Mouse (Mus musculus) small intestine, adult 2 months (tissue): ENCODE data around the gene Lsamp.

Source experiments
- CTCF ChIP-seq: fragments of 200-500 bp; IDR thresholded peaks from 2 replicates; pipeline ENCODE4 v1.5.1; 2012; ENCODE audit warnings: low read depth, mild to moderate bottlenecking, control low read depth, inconsistent platforms, low read length, moderate library complexity, mixed read lengths; ENCODE audit not compliant: insufficient replicate concordance, insufficient read length; ENCODE audit errors: extremely low read depth
- POLR2A ChIP-seq: fragments of 200-500 bp; IDR thresholded peaks from 2 replicates; pipeline ENCODE4 v1.6.1; 2012; ENCODE audit warnings: low read depth, mild to moderate bottlenecking, control low read depth, inconsistent platforms, low read length, moderate library complexity

- TF ChIP-seq POLR2A: no peak
- no peak for TF ChIP-seq CTCF
Measured at GRCm38 (mm10) chr16:41957811-41958210, 1973.7 kb downstream of the Lsamp start.
